Mouse (Mus musculus): ENCODE data around the gene Olfr1247. TPM values are rescaled to one million over a fixed set of nuclear protein-coding genes. Genes with fewer than 3 reads are reported as not detected.

The Olfr1247 gene
- polyA plus RNA-seq (2017; shearing (Covaris generic)): 0.02 TPM

GRCm38 (mm10) chr2:89614030-89614429 lies at the start of gene Olfr1247:
TSS of gene Olfr1247 (minus strand) at chr2:89614130.

GRCm38 (mm10) chr2:89661367-89661766 lies 47.4 kb upstream of the Olfr1247 start, which contains the start of gene Olfr1250:
TSS of gene Olfr1250 (minus strand) at chr2:89661467.

DNA sequence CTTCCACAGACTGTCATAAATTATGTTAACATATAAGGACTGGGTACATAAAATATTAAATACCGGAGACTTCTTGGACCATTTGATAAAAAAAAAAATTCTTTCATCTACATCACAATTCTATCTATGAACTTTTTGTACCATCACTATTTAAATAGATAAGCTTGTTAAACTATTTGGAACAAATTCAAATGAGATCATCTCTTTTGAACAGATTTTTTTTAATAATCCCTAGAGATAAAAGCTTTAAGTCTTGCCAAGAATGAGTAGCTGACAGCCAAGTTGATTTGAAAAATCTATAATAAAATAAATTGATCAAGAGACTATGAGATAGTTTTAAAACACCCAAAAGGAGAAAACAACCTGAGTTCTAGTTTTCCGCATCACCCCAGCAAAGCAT lies 21.0 kb upstream of the Olfr1247 start, which contains the start of gene Olfr1249:
Gene Olfr1249 (minus strand): TSS at position 101 of the 400 bp plus-strand sequence.

DNA sequence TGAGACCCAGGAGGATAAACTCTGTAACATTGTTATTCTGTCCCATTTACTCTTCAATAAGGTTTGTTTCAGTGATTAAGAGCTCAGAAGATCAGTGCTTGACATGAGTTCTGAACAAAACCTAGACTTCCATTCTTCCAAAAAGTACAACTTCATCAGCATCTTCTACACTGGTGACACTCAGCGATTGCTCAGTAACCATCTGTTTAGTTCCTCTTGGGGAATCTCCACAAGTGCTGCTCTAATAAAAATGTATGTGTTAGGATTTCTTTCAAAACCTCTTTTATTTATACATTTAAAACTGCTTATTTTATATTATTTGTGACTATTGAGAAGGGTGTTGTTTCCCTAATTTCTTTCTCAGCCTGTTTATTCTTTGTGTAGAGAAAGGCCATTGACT lies 4.2 kb upstream of the Olfr1247 start, which contains the start of gene Olfr1248:
Gene Olfr1248 (minus strand): TSS at position 101 of the 400 bp plus-strand sequence.

GRCm38 (mm10) chr2:89593057-89593456 lies 20.9 kb downstream of the Olfr1247 start, which contains the start of gene Olfr1246:
TSS of gene Olfr1246 (minus strand) at chr2:89593157.

GRCm38 (mm10) chr2:89578347-89578746 lies 35.6 kb downstream of the Olfr1247 start, which contains the start of gene Olfr1245:
TSS of gene Olfr1245 (minus strand) at chr2:89578447.

Other genes with a start within 250 kb of the Olfr1247 start
- not detected for gene Olfr1234, start 249.3 kb downstream of the Olfr1247 start, polyA plus RNA-seq (2017; shearing (Covaris generic))
- gene Olfr1238, start 204.5 kb downstream of the Olfr1247 start, polyA plus RNA-seq (2017; shearing (Covaris generic)): not detected
- not detected for gene Olfr1239, start 193.7 kb downstream of the Olfr1247 start, polyA plus RNA-seq (2017; shearing (Covaris generic))
- not detected for gene Olfr1240, start 171.1 kb downstream of the Olfr1247 start, polyA plus RNA-seq (2017; shearing (Covaris generic))
- not detected for gene Olfr1241, start 127.0 kb downstream of the Olfr1247 start, polyA plus RNA-seq (2017; shearing (Covaris generic))
- not detected for gene Olfr1242, start 115.8 kb downstream of the Olfr1247 start, polyA plus RNA-seq (2017; shearing (Covaris generic))
- gene Olfr1243, start 82.6 kb downstream of the Olfr1247 start, polyA plus RNA-seq (2017; shearing (Covaris generic)): not detected
- not detected for gene Olfr1245, start 35.7 kb downstream of the Olfr1247 start, polyA plus RNA-seq (2017; shearing (Covaris generic))
- not detected for gene Olfr1246, start 21.0 kb downstream of the Olfr1247 start, polyA plus RNA-seq (2017; shearing (Covaris generic))
- not detected for gene Olfr1248, start 4.1 kb upstream of the Olfr1247 start, polyA plus RNA-seq (2017; shearing (Covaris generic))
- not detected for gene Olfr1249, start 20.9 kb upstream of the Olfr1247 start, polyA plus RNA-seq (2017; shearing (Covaris generic))
- not detected for gene Olfr1250, start 47.3 kb upstream of the Olfr1247 start, polyA plus RNA-seq (2017; shearing (Covaris generic))
- not detected for gene Olfr1251, start 57.8 kb upstream of the Olfr1247 start, polyA plus RNA-seq (2017; shearing (Covaris generic))
- not detected for gene Olfr1252, start 110.9 kb upstream of the Olfr1247 start, polyA plus RNA-seq (2017; shearing (Covaris generic))
- gene Olfr1253, start 143.0 kb upstream of the Olfr1247 start, polyA plus RNA-seq (2017; shearing (Covaris generic)): not detected
- gene Olfr1254, start 179.5 kb upstream of the Olfr1247 start, polyA plus RNA-seq (2017; shearing (Covaris generic)): not detected
- not detected for gene Olfr1255, start 197.9 kb upstream of the Olfr1247 start, polyA plus RNA-seq (2017; shearing (Covaris generic))
- not detected for gene Olfr1256, start 227.4 kb upstream of the Olfr1247 start, polyA plus RNA-seq (2017; shearing (Covaris generic))
- not detected for gene Olfr48, start 234.1 kb upstream of the Olfr1247 start, polyA plus RNA-seq (2017; shearing (Covaris generic))